Mouse (Mus musculus): Measurements from ENCODE around the gene Kcnn1.
A peak's percentile ranks its signal among the peaks of the same experiment; 100 is the strongest.
"Not testable (repeated sequence)": the region's sequence is repeated elsewhere in the genome, so short reads cannot be mapped to it uniquely, and the experiment has no call there.

Kcnn1 gene

DNA sequence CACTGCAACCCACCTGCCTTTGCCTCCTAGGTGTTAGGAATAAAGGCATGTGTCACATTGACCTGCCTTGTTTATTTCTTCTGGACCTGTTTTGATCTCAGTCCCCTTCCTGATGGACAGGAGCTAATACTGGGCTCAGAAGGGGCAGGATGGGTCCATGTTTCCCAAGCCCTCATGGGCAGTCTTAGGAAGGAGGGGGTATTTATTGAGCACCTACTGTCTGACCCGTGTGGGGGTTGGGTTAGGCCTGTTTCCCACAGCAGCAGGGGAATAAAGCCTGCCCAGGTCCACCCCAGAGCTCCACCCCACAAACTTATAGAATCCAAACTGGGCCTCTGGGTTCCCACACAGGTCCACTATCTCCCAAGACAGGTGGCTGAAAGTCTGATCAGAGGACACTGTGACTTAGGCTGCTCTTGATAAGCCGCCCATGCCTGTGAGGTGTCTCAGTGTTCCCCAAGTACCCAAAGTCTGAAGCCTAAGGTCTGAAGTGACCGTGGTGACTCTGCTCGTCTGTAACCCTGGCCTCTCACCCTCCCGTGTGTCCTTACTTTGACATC, 19.8 kb downstream of the Kcnn1 start:
- DNase-seq (ENCODE audit: low spot score): no peak

DNA sequence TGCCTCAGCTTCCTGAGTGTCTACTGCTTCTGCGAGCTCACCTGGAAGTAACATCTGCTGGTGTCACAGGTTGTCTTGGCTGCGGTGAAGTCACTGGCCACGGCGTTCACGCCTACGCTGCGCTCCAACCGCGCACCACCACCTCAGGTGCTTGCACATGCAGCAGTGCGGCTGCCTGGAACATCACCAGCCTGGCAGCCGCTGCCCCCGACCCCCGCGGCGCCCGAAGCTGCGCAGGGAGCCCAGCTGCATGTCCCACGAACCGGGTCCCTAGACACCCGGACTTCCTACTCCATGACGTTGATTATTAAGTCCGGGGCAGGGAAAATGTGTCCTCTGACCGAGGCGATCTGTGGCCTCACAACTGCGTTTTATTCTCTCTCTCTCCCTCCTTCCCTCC, 20.6 kb downstream of the Kcnn1 start:
- DNase-seq (ENCODE audit: low spot score): no peak

DNA sequence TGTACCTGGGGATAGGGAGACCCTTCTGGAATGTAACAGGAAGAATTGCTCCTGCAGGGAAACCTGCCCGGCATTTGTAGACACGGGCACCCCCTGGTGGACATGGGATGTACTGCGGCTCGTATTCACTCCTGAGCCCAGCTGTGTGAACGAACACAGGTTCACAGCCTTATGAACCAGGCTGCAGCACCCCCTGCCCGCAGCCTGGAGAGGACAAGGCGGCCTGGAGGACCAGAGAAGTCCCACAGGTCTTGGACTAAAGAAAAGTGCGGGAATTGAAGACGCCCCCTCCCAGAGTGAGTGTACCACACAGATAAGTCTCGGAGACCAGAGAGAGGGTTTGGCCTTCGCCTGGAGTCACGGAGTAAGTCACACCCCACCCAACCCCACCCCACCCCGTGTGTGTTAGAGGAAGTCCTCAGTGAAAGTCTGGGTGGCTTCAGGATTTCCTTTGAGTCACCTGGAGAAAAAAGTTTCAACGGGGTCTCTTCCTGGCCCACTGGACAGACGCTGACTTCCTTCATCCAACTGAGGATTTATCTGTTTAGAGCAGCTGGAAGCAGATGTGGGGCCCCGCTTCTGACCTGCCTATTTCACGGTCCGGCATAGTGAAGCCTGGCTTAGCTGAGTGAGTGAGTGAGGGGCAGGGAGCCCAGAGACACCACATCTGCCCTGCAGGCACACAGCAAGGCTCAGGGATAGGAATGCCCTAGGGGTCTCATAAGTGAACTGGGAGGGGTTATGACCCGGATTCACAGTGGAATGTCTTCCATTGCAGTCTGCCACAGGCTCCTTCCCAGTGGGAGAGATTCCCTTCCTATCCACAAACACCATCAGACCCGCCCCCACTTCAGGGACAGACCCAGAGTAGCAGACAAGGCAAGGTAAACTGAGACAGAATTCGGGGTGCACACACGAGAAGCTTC, 21.6 kb downstream of the Kcnn1 start:
- peak; percentile 78 for DNase-seq (ENCODE audit: low spot score)

DNA sequence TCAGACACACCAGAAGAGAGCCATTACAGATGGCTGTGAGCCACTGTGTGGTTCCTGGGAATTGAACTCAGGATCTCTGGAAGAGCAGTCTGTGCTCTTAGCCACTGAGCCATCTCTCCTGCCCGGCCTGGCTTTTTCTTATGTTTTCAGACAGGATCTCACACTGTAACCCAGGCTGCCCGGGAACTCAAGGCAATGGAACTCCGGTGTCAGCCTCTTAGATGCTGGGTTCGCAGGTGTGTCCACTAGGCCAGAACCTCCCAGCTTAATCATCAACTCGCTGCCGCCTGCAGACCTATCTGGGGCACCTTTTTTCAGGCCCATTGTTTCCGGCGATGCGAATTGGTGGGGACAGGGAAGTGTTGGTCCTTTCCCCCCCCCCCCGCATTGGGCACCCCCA, 22.5 kb downstream of the Kcnn1 start:
- DNase-seq (ENCODE audit: low spot score): no peak

DNA sequence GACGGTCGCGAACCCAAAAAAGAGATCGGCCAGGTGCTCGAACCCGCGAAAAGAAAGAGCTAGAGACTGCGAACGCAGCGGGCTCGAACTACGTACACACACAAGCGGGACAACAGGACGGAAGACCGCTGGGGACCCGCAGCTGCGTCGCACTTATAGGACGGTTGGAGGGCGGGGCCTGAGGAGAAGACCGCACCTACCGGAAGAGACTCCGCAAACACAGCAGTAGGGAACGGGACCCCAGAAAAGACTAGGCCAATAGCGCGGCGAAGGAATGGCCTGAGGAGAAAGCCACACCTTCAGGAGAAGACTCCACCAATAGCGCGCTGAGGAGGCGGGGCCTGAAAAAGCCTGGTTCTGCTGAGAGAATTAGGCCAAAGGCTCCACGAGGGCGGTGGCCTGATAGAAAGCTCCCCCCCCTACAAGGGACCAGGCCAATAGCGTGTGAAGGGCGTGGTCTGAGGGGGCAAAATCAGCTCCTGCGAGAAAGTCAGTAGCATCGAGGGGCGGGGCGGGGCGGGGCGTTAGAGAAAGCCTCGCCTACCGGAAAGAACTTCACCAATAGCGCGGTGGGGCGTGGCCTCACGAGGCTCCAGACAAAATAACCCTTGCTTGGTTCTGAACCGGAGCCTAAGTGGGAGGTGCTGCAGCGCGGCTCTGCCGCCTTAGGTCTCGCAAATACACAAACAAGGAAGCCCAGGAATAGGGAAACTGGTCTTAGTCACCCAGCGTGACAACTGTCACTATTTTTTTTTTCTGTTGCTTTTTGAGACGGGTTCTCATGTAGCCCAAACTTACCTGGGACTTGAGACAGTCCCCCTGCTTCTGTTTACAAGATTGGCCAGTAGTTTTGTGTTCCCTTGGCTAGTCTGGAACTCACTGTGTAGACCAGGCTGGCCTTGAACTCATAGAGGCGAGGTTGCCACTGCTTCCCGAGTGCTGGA, 23.4 kb downstream of the Kcnn1 start, which contains the start of gene Arrdc2:
Gene Arrdc2, minus strand, starts transcription at position 313 of the 944 bp plus-strand sequence.
- peak; percentile 100 for DNase-seq (ENCODE audit: low spot score)

DNA sequence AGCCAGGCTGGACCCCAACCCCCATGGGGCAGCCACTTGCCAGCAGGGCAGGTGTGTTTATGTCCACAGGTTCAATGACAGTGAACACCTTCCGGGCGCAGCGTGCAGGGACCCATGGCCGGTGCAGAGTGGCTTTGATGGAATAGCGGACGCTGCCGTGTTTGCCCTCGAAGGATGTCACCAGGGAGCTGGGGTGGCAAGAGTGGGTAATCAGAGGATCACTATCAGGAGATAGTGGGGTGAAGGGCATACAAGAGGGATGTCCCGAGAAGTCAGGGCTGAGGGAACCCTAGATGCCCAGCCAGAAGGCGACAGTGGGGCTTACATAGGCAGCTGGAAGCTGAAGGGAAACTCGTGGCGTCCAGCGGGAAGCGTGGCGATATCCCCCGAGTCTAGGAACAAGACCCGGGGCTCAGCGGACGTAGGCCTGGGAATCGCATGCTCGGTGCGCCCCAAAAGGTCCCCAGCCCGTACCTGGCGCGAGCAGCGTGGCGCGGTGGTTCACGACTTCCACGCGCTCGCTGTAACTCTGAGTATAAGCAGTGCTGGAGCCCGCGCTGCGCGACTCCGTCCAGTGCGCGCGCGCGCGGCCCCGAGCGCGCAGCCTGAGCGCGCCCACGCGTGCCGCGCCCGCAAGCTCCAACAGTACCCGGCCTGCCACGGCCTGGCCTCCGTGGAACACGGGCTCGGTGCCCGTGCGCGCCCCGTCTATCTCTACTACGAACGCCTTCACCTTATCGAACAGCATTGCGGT, 24.2 kb downstream of the Kcnn1 start:
- DNase-seq (ENCODE audit: low spot score): no peak

DNA sequence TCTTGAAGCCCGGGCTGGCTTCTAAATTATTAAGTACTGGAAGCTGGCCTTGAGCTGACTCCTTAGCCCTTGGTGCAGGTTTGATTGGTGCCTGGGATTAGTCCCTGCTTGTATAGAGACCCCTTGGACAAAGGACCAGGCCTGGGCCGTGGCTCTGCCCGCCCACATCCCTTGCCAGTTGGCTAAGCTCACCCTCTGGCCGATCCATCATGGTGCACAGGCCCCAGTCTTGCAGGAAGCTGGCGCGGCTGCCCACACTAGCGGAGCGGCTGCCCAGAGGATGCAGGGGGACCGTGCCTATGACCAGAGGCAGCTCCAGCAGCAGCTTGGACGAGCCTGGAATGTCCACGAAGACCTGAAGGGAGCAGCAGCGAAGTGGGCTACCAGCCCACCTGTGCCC, 26.4 kb downstream of the Kcnn1 start:
- DNase-seq (ENCODE audit: low spot score): no peak

DNA sequence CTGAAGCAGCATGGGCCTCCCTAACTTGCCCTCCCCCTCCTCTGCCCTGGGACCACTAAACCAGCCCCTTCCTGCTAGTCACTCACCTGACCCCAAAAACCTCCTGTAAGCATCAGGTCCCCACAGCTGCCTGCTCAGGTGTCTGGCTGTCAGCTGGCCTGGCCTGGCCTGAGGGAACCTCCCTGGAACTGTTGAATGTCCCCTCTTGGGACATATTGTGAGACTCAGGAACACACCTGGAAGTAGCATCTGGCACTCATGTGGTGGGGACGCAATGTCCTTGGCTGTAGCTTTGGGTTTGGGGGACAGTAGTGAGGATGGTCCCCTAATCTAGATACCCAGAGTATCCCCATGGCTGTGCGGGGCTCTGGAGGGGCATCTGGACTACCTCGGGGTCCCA, 29.0 kb downstream of the Kcnn1 start:
- DNase-seq (ENCODE audit: low spot score): no peak

DNA sequence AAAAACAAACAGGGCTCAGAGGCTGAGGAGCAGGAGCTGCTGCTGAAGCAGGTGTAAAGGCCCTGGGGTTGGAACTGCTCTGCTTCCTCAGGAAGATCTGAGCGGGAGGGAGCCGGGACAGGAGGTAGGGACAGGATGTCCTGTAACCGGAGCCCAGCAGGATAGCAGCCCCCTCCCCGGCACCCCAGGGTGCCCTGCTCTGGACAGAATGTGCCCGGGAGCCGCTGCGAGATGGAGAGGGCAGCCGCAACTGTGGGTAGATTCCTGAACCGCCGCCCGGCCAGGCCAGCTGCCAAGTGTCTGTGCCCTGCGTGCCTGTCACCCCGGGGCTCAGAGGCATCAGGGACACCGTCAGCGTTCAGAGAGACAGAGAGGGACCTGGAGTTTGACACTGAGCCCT, 29.5 kb downstream of the Kcnn1 start:
- no peak for DNase-seq (ENCODE audit: low spot score)

DNA sequence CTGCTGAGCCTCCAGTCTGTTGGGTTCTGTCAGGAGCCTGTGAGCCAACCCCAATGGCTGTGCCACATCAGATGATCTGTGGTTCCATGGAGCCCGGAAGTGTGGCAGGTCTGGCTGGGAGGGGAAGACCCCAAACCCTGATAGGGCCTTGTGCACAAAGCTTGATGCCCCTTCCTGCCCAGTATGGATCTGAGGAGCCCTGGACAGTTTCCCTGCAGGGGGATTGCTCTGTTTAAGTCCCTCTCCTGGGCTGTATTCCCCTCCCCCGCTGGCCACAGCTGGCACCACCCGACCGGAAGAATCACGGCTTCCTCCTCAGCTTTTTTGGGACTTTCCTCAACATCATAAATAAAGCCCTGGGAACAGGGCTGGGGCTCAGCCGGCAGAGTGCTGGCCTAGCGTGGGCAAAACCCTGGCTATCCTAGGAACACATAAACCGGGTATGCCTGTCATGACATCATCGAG, 30.0 kb downstream of the Kcnn1 start:
- DNase-seq (ENCODE audit: low spot score): no peak

DNA sequence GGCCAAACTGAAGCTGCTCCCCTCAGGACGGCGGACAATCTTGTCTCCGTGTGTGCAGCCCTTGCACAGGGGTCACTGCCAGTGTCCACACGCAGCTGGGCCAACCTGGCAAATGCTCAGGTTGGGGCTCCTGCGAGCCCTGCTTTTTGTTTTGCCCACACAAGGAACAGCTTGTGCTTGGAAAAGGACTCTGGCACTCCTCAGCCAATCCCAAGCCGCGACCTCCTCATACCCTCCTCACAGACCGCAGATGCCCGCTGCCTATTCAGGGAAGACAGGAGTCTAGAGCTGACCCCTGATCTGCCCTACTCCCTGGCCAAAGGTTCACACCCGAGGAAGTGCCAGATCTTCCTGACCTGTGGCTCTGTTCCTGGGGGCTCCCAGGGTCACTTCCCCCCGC, 30.7 kb downstream of the Kcnn1 start:
- DNase-seq (ENCODE audit: low spot score): no peak

DNA sequence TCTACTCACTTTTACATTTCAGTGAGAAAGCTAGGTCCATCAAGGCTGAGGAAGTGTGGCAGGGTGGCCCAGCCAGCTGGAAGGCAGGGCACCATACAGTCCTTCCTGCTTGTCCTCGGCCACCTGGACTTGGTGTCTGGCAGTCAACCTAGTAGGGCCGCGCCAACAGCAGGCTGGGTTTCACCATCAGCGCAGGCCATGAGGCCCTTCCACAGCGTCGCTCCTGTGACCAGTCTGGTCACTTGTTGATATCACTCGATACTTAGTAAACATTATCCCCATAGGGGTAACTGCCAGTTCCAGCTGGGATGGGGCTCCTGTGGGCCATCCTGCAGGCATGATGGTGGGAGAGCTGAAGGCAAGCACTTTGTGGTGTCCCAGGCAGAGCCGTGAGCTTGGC, 31.5 kb downstream of the Kcnn1 start:
- DNase-seq (ENCODE audit: low spot score): no peak

DNA sequence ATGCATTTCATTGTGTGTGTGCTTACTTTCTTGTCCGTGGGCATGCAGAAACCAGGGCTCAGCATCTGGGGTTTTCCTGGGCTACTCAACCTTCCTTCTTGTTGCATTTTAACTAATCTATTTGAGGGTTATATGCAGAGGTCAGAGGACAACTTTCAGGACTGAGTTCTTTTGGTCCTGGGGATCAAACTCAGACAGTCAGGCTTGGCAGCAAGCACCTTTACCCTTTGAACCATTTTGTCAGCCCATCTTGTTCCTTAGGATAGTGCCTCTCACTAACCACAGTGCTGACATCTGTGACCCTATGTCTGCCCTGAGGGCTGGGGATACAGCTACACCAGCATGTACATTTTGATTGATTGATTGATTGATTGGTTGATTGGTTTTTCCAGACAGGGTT, 35.3 kb downstream of the Kcnn1 start:
- no peak for DNase-seq (ENCODE audit: low spot score)

DNA sequence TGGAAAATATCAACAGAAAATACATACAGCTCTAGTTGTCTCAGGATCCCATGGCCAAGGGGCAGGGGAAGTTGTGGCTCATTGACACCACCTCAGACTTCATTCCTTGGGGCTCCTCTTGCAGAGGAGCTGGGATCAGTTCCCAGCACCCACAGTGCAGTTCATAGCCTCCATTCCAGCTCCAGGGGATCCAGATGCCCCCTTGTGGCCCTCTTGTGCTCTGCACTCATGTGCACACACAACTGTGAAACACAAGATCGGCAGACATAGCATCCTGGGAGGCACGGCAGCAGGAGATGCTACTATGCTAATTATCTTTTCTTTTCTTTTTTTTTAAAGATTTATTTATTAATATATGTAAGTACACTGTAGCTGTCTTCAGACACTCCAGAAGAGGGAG, 36.0 kb downstream of the Kcnn1 start:
- no peak for DNase-seq (ENCODE audit: low spot score)

DNA sequence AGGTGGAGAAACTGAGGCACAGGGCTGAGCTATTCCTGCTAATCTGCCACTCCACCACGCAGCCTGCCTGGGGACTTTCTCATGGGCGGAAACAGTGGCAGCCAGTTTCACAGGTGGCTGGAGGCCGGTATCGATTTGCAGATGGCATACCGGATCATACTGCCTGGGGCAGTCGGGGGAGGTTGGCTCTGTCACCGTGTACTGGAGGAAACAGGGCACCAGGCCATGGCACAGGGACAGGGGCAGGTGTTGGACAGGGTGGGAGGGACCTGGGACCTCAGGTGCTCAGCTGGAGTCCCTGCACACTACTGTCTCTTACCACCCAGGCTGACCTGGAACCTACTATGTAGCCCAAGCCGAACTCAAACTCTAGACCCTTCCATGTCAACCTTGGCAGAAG, 37.2 kb downstream of the Kcnn1 start:
- DNase-seq (ENCODE audit: low spot score): no peak

DNA sequence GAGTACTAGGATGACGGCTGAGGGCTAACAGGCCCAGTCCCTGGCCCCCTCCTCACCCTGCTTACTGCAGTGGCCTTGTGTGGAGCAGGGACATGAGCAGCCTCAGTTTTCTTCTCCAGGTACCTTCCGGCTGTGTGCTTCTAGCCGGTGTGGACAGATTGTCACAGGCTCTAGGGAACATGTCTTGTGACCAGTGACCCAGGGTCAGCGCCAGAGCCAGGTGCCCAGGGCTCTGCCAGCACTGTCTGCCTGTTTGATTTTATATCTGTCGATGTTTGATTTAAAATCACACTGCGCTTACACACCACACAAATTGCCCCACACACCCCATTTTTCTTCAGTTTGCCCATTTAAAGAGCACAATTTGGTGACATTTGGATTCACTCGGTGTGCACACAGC, 39.3 kb downstream of the Kcnn1 start:
- DNase-seq (ENCODE audit: low spot score): no peak

DNA sequence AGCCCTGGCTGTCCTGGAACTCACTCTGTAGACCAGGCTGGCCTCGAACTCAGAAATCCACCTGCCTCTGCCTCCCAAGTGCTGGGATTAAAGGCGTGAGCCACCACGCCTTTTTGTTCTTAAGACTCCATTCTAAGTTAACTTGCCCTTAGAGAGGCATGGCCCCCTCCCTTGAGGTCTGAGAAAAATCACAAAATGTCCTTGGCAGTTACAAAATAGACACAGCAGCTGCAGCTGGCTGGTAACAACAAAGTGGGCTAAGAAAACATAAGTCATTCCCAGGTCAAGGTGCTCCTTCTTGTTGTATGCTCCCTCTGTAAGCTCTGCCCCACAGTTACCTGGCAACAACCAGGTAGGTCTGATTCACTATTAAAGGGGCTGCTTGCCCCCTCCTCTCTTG, 40.5 kb downstream of the Kcnn1 start:
- not testable (repeated sequence) for DNase-seq (ENCODE audit: low spot score)

DNA sequence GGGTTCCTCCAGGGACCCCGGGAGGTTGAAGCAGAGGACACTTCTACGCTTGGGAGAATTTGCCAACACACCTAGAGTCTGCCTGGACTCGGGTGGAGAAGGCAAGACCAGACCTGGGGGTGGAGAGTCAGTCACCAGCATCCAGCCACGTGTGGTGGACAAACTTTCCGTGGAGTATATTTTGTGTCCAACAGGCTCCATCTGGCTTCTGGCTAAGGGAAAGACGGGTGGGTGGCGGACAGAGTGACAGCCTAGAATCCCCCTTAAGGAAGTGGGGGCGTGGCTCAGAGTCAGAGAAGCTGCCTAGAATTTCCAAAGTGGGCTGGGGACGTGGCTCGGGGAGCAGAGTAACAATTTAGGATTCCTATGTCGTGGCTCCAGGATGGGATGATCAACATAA, 41.1 kb downstream of the Kcnn1 start:
- DNase-seq (ENCODE audit: low spot score): no peak

DNA sequence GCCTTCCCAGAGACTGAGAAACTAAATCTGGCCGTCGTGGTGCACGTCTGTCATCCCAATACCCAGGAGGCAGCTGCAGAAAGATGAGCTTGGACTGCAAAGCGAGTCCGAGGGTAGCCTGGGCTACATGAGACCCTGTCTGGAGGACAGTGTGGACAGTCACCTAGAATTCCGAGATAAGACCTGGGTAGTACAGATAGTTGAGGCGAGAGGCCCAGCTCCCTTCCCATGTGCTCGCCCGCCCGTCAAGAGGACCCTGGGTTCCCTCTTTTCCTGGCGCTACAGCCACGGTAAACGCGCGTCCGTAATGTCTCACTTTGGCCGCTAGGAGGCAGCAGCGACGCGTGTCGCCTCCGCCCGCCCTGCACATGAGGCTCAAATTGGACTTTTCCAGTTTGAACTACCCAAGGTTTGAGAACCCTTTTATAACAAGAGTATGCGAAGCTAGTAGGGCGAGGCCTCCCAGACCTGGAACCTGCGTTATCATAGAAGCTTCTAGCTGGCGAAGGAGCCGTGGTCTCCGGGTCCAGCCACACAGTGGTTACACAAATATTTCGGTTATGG, 41.6 kb downstream of the Kcnn1 start:
- DNase-seq (ENCODE audit: low spot score): no peak

DNA sequence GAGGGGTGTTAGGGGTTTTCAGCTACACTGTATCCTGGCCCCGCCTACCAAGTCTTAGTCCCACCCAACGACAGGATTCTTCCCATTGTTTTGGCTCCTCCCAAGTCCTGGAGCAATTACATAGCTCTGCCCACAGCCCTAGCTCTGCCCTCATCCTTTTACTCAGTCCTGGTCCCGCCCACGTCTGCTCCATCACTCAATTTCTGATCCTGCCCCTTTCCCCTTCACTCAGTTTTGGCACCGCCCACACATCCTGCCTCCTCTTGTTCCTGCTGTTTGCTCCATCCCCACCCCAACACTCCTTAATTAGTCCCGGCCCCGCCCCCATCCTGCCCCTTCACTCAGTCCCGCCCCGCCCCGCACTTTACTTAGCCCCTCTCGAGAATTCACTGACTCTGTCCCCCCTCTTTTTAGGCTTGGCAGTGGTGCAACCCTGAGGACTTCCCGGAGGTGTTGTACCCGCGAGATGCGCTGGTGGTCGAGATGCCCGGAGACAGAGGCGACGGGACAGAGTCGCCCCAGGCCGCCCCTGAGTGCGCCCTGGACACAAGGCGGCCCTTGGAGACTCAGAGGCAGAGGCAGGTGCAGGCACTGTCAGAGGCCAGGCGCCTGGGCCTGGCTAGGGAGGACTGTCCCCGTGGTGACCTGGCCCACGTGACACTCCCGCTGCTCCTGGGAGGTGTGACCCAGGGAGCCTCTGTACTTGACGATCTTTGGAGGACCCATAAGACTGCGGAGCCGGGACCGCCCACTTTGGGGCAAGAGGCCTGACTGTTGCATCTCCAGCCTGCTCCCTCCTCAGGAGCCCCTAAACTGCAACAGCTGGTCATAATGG, 42.7 kb downstream of the Kcnn1 start:
- DNase-seq (ENCODE audit: low spot score): no peak

All from left cerebral cortex, adult 11 months (tissue).